Mouse (Mus musculus) ES-E14 (cell line): Measurements from ENCODE around the gene Cmpk2. TPM values are rescaled to one million over a fixed set of nuclear protein-coding genes. Genes with fewer than 3 reads are reported as not detected.

Experiments
- DNase-seq: peaks from one replicate; pipeline ENCODE4 v3.0.0-alpha.2; 2013; ENCODE audit warnings: low read depth, low spot score
- H3K27ac ChIP-seq: 2 replicates; pipeline ENCODE4 v1.5.1; 2012; ENCODE audit warnings: low read depth, mild to moderate bottlenecking, low read length, moderate library complexity, mixed read lengths; ENCODE audit not compliant: poor library complexity, insufficient read depth, severe bottlenecking
- H3K36me3 ChIP-seq: 2 replicates; pipeline ENCODE4 v1.6.1; 2012; ENCODE audit warnings: mild to moderate bottlenecking, low read length, moderate library complexity, mixed read lengths; ENCODE audit not compliant: control insufficient read depth, poor library complexity, insufficient read depth, severe bottlenecking
- H3K4me1 ChIP-seq, 2 experiments: fragments of 150-350 bp in 1 of 2; sonication (generic) in 1 of 2; 2 replicates each; pipeline ENCODE4 v1.6.1; 2012; ENCODE audit warnings: low read length in 2 of 2, mild to moderate bottlenecking in 1 of 2, mixed read lengths in 1 of 2; ENCODE audit not compliant: control insufficient read depth in 2 of 2, insufficient read depth in 2 of 2, poor library complexity in 1 of 2
- H3K4me3 ChIP-seq, 2 experiments: fragments of 150-350 bp in 1 of 2; sonication (generic) in 1 of 2; 2 replicates each; pipeline ENCODE4 v1.5.1; 2012; ENCODE audit warnings: low read length in 2 of 2, low read depth in 1 of 2, mild to moderate bottlenecking in 1 of 2, mixed read lengths in 1 of 2; ENCODE audit not compliant: insufficient read depth in 1 of 2, poor library complexity in 1 of 2, severe bottlenecking in 1 of 2
- H3K9ac ChIP-seq: 2 replicates; pipeline ENCODE4 v1.6.1; 2012; ENCODE audit warnings: low read depth, mild to moderate bottlenecking, low read length, mixed read lengths; ENCODE audit not compliant: poor library complexity, insufficient read depth, severe bottlenecking
- H3K9me3 ChIP-seq: fragments of 150-350 bp; sonication (generic); 2 replicates; pipeline ENCODE4 v1.6.1; 2012; ENCODE audit warnings: low read depth, mild to moderate bottlenecking, low read length; ENCODE audit not compliant: control insufficient read depth, insufficient read depth
- CHD2 ChIP-seq: IDR thresholded peaks from 2 replicates; pipeline ENCODE4 v1.6.1; 2014; ENCODE audit warnings: mild to moderate bottlenecking, low read depth, low read length, inconsistent platforms
- HCFC1 ChIP-seq: IDR thresholded peaks from 2 replicates; pipeline ENCODE4 v1.6.1; 2012; ENCODE audit warnings: low read length, inconsistent platforms, borderline replicate concordance; ENCODE audit not compliant: insufficient read depth
- MAFK ChIP-seq: IDR thresholded peaks from 2 replicates; pipeline ENCODE4 v1.6.1; 2014; ENCODE audit warnings: mild to moderate bottlenecking, low read depth, low read length, inconsistent platforms; ENCODE audit not compliant: insufficient read depth
- ZC3H11A ChIP-seq: IDR thresholded peaks from 2 replicates; pipeline ENCODE4 v1.6.1; 2012; ENCODE audit warnings: low read depth, mild to moderate bottlenecking, inconsistent platforms, low read length, borderline replicate concordance
- ZNF384 ChIP-seq: IDR thresholded peaks from 2 replicates; pipeline ENCODE4 v1.6.1; 2012; ENCODE audit warnings: low read depth, low read length, inconsistent platforms
- in situ Hi-C, 2 experiments: fragments of 600-800 bp; cut with MboI; formaldehyde crosslinking; loops; one replicate each; pipeline ENCODE4 v1.15.1; 2025; ENCODE audit warnings: low sequenced_read_pairs in 2 of 2, inconsistent platforms in 1 of 2; ENCODE audit not compliant: unreplicated experiment in 2 of 2
- total RNA-seq: library from RNA; depleted of rRNA; stranded (reverse); fragments of 300-350 nt; gene quantifications from 2 replicates; pipeline ENCODE4 v1.2.3, GENCODE M21; 2012

The Cmpk2 gene
- total RNA-seq, 1 experiment: 0.27 TPM

DNA sequence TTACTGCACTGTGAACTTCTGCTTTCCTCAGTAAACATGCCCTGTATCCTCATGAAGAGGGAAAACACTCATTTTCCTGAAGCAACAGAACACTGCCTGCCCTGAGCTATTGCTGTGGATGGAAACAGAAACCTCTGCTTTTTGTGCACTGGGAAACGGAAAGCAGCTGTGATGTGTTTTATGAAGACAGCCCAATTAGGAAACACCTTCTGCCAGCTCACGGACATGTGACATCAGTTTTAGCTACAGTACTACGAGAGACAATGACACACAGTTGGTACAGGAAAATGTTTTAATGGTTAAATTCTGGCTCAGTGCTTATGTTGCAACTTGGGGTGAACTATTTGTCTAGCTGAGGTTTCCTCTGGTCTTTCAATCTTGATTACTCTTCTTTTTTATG lies 29.6 kb upstream of the Cmpk2 start:
- H3K9me3 ChIP-seq: no peaks in the 10 kb centered on the region
- no peak overlapping the region for H3K27ac ChIP-seq
- TF ChIP-seq HCFC1 (no peak), MAFK (no peak), CHD2 (no peak), ZC3H11A (no peak), ZNF384 (no peak)
- no peaks in the 10 kb centered on the region for H3K36me3 ChIP-seq
- no peak overlapping the region for H3K9ac ChIP-seq
- DNase-seq: no peak
- H3K4me3 ChIP-seq: no peak overlapping the region
- in situ Hi-C loops: no loop called here
- H3K4me1 ChIP-seq: no peaks in the 10 kb centered on the region

DNA sequence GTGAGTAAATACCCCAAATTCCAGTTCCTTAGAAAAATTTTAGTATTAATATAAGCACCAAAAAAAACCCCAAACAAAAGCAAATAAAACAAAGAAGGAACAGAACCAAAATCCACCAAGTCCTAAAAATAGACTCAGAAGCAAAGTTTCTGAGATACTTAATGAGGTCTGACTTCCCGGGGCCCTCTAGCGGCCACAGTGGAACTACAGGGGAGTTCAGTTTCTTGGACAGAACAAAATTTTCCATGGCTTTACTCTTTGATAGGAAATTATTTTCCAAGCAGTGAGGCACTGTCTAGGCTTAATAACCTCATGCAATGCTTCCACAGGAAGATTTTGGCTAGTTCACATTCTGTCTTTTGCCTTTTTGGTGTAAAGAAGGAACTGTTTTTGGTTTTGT lies 24.9 kb upstream of the Cmpk2 start:
- TF ChIP-seq HCFC1 (no peak), MAFK (no peak), ZC3H11A (no peak), ZNF384 (no peak), CHD2 (no peak)
- no peaks in the 10 kb centered on the region for H3K4me1 ChIP-seq
- in situ Hi-C loops: no loop called here

DNA sequence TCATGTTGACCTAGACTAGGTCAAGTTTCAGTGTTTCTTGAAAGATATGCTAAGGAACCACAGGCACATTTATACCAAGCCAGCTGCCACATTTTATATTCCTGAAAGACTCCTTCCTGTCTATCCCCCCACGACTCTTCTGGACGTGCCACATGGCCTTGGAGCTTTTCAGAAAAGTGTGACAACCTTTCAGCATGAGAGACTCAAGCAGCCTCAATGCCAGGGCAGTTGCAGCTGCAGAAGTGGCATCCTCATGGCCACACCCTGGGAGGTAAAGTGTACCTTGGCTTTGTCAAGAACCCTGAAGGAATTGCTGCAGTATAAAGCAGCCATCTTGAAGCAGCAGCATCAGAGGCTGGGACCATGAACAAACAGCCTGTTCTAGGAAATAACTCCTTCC lies 24.5 kb upstream of the Cmpk2 start:
- TF ChIP-seq CHD2 (no peak), HCFC1 (no peak), ZC3H11A (no peak), ZNF384 (no peak), MAFK (no peak)
- no peak for DNase-seq
- Histone ChIP-seq H3K4me1 (no peaks in the 10 kb centered on the region), H3K36me3 (no peaks in the 10 kb centered on the region), H3K27ac (no peak overlapping the region), H3K9ac (no peak overlapping the region), H3K4me3 (no peak overlapping the region), H3K9me3 (no peaks in the 10 kb centered on the region)
- in situ Hi-C loops: no loop called here

More for the DNA sequence above, 24.9 kb upstream of the Cmpk2 start:
- Histone ChIP-seq H3K9me3 (no peaks in the 10 kb centered on the region), H3K36me3 (no peaks in the 10 kb centered on the region), H3K9ac (no peak overlapping the region), H3K27ac (no peak overlapping the region), H3K4me3 (no peak overlapping the region)
- DNase-seq: peak; percentile 41

DNA sequence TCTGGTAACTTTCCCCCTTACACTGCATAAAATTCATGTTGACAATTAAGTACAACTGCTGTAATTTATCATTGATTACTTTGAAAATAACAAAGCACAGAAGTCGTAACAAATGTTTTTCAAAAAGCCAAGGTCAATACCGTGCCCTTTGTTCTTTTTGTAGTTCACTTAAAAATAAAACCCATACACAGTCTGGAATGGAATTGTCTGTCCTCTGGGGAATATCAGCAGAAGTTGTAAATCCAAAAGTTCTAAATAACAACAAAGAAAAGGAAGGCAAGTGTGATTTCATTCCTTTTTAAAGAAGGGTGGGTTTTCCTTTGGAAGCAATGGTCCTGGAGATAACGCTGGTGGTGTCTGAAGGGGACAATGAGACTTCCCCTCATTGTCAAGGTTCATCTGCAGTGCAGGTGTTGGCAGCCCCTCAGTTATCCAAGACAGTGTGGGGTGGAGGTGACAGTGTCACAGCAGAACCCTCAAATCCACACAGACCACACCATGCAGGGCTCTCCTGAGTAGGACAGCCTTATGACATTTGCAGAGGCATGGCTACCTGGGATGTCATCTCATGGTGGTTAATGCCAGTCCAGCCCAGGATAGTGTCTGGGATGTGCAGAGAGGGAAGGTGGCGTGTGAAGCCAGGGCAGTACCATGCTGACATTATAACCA lies 22.5 kb upstream of the Cmpk2 start:
- in situ Hi-C loops: no loop called here
- no peak overlapping the region for H3K9ac ChIP-seq
- no peak overlapping the region for H3K4me3 ChIP-seq
- no peaks in the 10 kb centered on the region for H3K4me1 ChIP-seq
- no peaks in the 10 kb centered on the region for H3K36me3 ChIP-seq
- TF ChIP-seq CHD2: no peak
- no peak for TF ChIP-seq HCFC1
- TF ChIP-seq MAFK: no peak
- no peak for TF ChIP-seq ZNF384
- no peak for TF ChIP-seq ZC3H11A
- no peaks in the 10 kb centered on the region for H3K9me3 ChIP-seq
- no peak overlapping the region for H3K27ac ChIP-seq
- DNase-seq: no peak
